Mouse (Mus musculus) heart, adult 2 months (tissue): ENCODE results near the gene Klhl8.

ENCODE experiments used
- CTCF ChIP-seq: fragments of 200-600 bp; IDR thresholded peaks from 2 replicates; pipeline ENCODE4 v1.8.1; 2022; ENCODE audit warnings: antibody characterized with exemption, mild to moderate bottlenecking, moderate library complexity
- POLR2A ChIP-seq: fragments of 200-500 bp; IDR thresholded peaks from 2 replicates; pipeline ENCODE4 v1.6.1; 2011; ENCODE audit warnings: mild to moderate bottlenecking, low read depth, low read length, control low read depth; ENCODE audit not compliant: insufficient read depth

DNA sequence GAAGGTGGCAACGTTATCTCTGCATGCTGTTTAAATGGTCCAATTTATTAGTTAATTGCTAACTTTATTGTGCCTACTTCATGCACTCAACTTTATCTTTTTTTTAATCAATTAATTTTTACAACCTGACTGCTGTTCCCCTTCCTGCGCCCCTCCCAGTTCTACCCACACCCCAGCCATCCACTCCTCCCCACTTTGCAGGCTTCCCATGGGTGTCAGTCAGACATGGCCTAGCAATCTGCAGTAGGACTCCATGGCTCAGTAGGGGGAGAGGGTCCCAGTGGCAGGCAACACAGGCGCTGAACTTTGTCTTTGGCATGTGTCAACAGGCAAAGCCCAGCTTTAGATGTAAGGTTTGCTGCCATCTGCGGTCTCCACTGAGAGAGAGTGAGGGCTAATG is 47.3 kb downstream of the Klhl8 start:
- no peak for TF ChIP-seq POLR2A
- TF ChIP-seq CTCF = no peak
